Mouse (Mus musculus) layer of hippocampus, adult 9-10 months (tissue): ENCODE results near the gene Prlr.

Experiments used
- DNase-seq: peaks from one replicate; pipeline ENCODE4 v3.0.0; 2022; ENCODE audit warnings: low spot score

Gene Prlr

GRCm38 (mm10) chr15:10235977-10236376, 58.9 kb downstream of the Prlr start:
- DNase-seq = no peak

- no peak for DNase-seq
These were observed 59.8 kb downstream of the Prlr start for GRCm38 (mm10) chr15:10236812-10237211.

- no peak for DNase-seq
These were observed 61.4 kb downstream of the Prlr start for GRCm38 (mm10) chr15:10238454-10238853.

GRCm38 (mm10) chr15:10240228-10240795, 63.3 kb downstream of the Prlr start:
- no peak for DNase-seq

- no peak for DNase-seq
These were observed 65.2 kb downstream of the Prlr start for GRCm38 (mm10) chr15:10242250-10242649.

GRCm38 (mm10) chr15:10249285-10249684, 72.2 kb downstream of the Prlr start:
- DNase-seq = no peak

- no peak for DNase-seq
These were observed 73.7 kb downstream of the Prlr start for GRCm38 (mm10) chr15:10250784-10251183.

- DNase-seq = no peak
These were observed 75.5 kb downstream of the Prlr start for GRCm38 (mm10) chr15:10252526-10252925.

- DNase-seq = no peak
These were observed 85.2 kb downstream of the Prlr start for GRCm38 (mm10) chr15:10262219-10262618.

GRCm38 (mm10) chr15:10262641-10263040, 85.6 kb downstream of the Prlr start:
- DNase-seq = no peak

GRCm38 (mm10) chr15:10263420-10263819, 86.4 kb downstream of the Prlr start:
- no peak for DNase-seq

DNA sequence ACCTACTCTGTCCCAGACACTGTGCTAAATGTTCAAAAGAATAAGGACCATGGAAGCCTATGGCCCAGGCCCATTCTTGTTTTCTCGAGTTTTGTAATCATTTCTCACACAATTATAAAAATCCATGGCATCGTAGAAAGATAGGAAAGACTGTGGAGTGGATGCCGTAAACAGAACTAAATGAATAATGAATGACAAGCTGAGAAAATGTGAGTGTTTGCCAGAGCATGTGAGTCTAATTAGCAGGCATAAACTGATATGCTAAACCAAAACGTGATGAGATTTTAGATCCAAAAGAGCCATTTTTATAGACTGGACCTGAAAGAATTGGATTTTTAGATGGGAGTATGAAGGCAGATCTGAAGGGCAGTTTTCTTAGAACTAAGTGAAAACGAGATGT, 87.8 kb downstream of the Prlr start:
- no peak for DNase-seq

DNA sequence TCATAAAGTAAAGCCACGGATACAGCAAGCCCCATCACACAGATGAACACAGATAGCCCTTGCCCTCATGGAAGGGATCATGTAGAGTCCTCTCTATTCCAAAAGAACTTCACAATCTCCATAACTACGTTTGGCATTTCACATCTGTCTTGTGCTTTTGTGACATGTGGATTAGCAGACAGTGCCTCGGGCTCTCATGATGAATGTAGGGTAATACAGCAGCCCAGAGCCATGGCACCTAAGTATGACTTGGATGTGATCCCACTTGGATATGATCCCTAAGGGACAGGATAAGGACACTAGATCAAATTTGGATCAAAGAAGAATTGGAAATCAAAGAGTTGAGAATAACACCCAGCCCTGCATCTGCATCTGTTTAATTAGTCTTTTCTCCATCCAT, 90.2 kb downstream of the Prlr start:
- no peak for DNase-seq

DNA sequence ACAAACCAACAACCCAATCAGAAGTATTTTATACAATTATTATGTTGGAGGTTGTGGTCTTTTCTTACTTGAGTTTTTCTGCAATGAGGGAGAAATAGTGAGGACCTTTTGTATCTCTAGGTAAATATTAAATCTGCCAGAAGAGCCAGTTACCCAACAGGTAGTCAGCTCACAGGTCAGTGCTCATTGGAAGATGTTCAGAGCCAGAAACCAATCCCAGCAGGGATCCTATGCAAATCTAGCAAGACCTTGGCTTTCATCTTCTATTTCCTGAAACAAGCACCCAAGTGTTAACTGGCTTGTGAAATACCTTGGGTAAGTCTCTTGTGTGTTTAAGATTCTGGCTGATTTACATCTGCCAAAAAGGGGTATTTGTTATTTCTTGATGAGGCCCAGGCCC, 99.3 kb downstream of the Prlr start:
- no peak for DNase-seq

DNA sequence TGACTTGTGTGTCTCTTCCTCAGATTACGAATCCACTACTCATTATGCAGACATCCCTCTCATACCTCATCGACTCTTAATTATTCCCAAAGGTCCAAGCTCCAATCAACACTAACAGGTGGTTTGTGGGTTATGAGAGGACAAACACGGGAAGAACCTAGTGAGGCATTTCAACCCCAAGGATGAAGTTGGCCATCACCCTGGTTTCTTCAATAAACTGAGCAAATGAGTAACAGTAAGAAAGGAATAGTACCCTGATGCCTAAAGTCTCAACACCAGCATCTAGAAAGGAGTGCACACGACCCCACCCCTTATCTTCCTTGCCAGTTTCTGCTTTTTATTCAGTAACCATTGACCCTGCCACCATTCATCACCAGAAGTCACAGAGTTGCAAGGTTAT, 100.4 kb downstream of the Prlr start:
- no peak for DNase-seq

- DNase-seq = no peak
These were observed 104.5 kb downstream of the Prlr start for GRCm38 (mm10) chr15:10281546-10281945.

GRCm38 (mm10) chr15:10283661-10284060, 106.6 kb downstream of the Prlr start:
- DNase-seq = no peak

- DNase-seq = no peak
These were observed 119.5 kb downstream of the Prlr start for GRCm38 (mm10) chr15:10296570-10296969.

DNA sequence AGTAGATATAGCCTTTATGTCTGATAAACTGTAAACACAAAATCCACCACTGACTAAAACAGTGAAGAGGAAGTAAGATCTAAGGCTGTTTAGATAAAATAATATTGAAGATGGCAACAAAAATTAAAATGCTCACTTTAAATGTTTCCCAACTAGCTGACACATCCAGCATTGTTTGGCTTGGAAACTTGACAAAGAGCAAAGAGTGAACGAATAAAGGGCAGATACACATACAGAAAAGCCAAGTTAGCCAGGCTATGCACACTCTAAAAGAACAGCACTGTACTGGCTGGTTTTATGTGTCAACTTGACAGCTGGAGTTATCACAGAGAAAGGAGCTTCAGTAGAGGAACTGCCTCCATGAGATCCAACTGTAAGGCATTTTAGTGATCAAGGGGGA, 121.0 kb downstream of the Prlr start:
- DNase-seq = no peak

- no peak for DNase-seq
These were observed 122.4 kb downstream of the Prlr start for GRCm38 (mm10) chr15:10299467-10299866.

- DNase-seq = peak; percentile 12
These were observed 129.4 kb downstream of the Prlr start for GRCm38 (mm10) chr15:10306461-10306860.

DNA sequence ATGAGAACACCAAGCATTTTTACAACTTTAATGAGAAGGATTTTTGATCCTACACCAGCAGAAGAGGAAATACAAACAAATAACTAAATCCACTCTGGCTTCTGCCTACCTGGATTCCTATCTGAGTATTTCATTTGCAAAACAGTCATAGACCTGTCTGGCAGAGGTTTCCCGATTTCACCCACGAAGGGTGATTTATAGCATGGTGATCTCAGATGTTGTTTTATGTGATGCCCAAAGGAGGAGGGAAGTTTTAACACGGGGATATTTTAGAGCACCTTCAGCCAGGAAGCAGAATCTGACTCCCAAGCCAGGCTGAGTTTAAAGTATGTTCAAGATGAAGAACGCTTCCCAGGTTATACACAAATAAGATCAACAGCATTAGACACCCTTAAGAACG, 134.8 kb downstream of the Prlr start:
- DNase-seq = no peak

DNA sequence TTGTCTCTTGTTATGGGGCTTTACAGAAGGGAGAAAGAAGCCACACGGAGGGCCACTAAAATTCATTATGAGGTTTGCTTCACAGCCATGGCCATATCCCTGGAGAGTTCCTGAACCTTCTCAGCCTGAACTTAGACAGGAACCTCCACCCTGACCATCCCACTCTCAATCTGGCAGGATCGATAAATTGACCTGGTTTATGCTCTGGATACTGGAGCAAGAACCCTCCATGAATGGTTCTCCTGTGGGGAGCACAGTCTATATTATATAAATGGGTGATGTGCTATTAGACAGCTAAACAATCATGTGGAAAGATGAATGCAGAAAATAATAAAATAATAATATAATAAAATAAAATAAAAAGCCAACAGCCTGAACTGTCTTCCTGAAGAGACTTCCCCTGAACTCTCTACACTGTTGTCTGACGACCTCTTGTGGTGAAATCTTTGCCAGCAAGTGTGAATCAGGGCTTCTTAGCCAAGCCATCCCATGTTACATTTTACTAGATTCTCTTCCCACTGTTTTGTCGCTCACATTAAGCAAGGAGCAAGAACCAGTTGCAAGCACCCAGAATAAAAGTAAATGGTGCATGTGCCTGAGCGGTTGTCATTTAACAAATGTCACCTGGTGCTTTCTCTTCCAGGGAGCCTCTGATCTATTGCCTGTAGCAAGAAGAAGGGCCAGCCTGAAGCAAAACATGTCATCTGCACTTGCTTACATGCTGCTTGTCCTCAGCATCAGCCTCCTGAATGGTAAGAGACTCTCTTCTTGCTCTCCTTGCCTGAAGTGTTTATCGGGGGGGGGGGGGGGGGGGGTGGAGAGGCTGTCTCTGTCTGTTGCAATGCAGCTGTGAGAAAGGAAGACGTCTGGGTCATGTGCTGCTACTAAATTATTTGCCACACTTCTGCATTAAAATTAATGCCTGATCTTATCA, 136.8 kb downstream of the Prlr start:
- peak; percentile 59 for DNase-seq

DNA sequence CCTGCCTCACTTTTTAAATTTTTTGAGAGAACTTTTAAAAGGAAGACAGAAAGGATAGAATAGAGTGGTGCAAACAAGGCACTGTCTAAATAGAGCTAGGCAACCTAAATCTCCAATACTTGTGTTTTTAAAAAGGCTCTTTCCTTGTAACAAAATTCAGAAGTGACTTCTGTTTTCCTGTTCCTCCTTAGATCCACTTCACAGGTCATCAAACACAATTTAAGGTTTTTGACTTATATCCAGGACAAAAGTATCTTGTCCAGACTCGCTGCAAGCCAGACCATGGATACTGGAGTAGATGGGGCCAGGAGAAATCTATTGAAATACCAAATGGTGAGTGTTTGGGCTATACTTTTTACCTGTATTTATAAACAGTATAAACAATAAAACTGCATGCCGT, 148.0 kb downstream of the Prlr start, which contains the start of gene Gm21973:
Gene Gm21973, plus strand, starts transcription at position 301 of the 400 bp plus-strand sequence.
- no peak for DNase-seq
